Mouse (Mus musculus) liver, embryonic 14.5 days (tissue): ENCODE data around the gene Myl3. TPM values are rescaled to one million over a fixed set of nuclear protein-coding genes. Genes with fewer than 3 reads are reported as not detected.

Experiments
- ATAC-seq: fragments of 200-750 bp; cut with Nextera tagmentation; 2 replicates; pipeline ENCODE4 v1.8.0; 2017; ENCODE audit warnings: moderate number of reproducible peaks, mild to moderate bottlenecking, moderate library complexity; ENCODE audit not compliant: insufficient read depth
- DNase-seq, 3 experiments: peaks; one replicate each; pipeline ENCODE4 v3.0.0-alpha.2; 2012 to 2013; ENCODE audit warnings: low read depth in 3 of 3, low spot score in 3 of 3
- H3K27ac ChIP-seq: fragments of 300-500 bp; sonication (generic); 2 replicates; pipeline ENCODE4 v1.5.1; 2014; ENCODE audit warnings: moderate library complexity, mild to moderate bottlenecking, control low read depth, inconsistent platforms
- H3K27me3 ChIP-seq: fragments of 300-500 bp; sonication (generic); 2 replicates; pipeline ENCODE4 v1.6.1; 2014; ENCODE audit warnings: mild to moderate bottlenecking, low read length, moderate library complexity; ENCODE audit not compliant: control insufficient read depth, insufficient read depth
- H3K36me3 ChIP-seq: fragments of 300-500 bp; sonication (generic); replicated peaks from 2 replicates; pipeline ENCODE4 v1.6.1; 2014; ENCODE audit warnings: low read depth; ENCODE audit not compliant: control insufficient read depth, insufficient read depth
- H3K4me1 ChIP-seq, 2 experiments: fragments of 200-500 bp in 1 of 2; fragments of 300-500 bp in 1 of 2; sonication (generic) in 1 of 2; replicated peaks; 2 replicates each; pipeline ENCODE4 v1.6.1; 2012 to 2014; ENCODE audit warnings: antibody characterized with exemption in 1 of 2, inconsistent platforms in 1 of 2, low read length in 1 of 2; ENCODE audit not compliant: control insufficient read depth in 2 of 2, insufficient read depth in 2 of 2
- H3K4me2 ChIP-seq: fragments of 300-500 bp; sonication (generic); 2 replicates; pipeline ENCODE4 v1.6.1; 2014; ENCODE audit warnings: low read depth, mild to moderate bottlenecking, control low read depth, moderate library complexity
- H3K4me3 ChIP-seq, 2 experiments: fragments of 200-500 bp in 1 of 2; fragments of 300-500 bp in 1 of 2; sonication (generic) in 1 of 2; 2 replicates each; pipeline ENCODE4 v1.5.1; 2012 to 2014; ENCODE audit warnings: low read depth in 2 of 2, low read length in 2 of 2, mild to moderate bottlenecking in 2 of 2, control low read depth in 1 of 2, inconsistent platforms in 1 of 2, moderate library complexity in 1 of 2; ENCODE audit not compliant: insufficient read depth in 1 of 2
- H3K9ac ChIP-seq: fragments of 300-500 bp; sonication (generic); replicated peaks from 2 replicates; pipeline ENCODE4 v1.6.1; 2014; ENCODE audit warnings: mild to moderate bottlenecking, control low read depth, moderate library complexity
- H3K9me3 ChIP-seq: fragments of 300-500 bp; sonication (generic); 2 replicates; pipeline ENCODE4 v1.6.1; 2016; ENCODE audit warnings: low read length, mixed read lengths; ENCODE audit not compliant: control insufficient read depth
- CTCF ChIP-seq: IDR thresholded peaks from 2 replicates; pipeline ENCODE4 v1.5.1; 2016; ENCODE audit warnings: antibody characterized with exemption, low read depth, control low read depth
- EP300 ChIP-seq: IDR thresholded peaks from 2 replicates; pipeline ENCODE4 v1.6.1; 2016; ENCODE audit warnings: antibody characterized with exemption, low read depth
- WGBS: fragments of 180-500 bp; shearing (Covaris S2); extraction: QIAGEN DNeasy Blood & Tissue Kit; methylation state at CpG from one replicate; pipeline ENCODE4 v1.1.7; 2014; ENCODE audit not compliant: insufficient replicate concordance; 5-methylcytosine and 5-hydroxymethylcytosine counted together
- polyA plus RNA-seq, 2 experiments: library from polyadenylated mRNA; depleted of rRNA in 1 of 2; stranded (reverse) in 1 of 2; unstranded in 1 of 2; fragments of >200 nt; fragmentation: Nextera tagmentation in 1 of 2; extraction: Ambion mirVana in 1 of 2; gene quantifications; 2 replicates each; pipeline versions ENCODE4 v1.2.1 to v1.2.3; 2012 to 2014

Gene Myl3
- polyA plus RNA-seq, 2 experiments = 0.18 TPM; not detected in 1

DNA sequence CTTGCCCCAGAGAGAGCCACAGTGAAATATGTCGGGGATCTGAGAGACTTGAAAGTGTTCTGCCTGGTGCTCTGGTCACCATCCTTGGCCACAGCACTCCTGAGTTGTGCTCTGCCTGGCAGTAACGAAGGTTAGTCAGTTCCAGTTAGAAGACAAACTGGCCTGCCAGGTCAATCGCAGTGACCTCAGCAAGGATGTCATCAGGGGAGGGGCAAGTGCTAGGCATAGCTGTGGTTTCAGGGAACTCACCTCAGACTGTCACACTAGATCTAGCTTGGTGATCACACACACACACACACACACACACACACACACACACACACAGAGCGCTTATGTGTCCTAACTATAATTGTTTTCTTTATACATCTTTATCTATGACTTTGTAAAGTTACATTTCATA is 61.6 kb downstream of the Myl3 start:
- ATAC-seq (no peak), DNase-seq (no peak)
- no peaks in the 10 kb centered on the region for H3K27me3 ChIP-seq
- no peak overlapping the region for H3K27ac ChIP-seq
- H3K4me1 ChIP-seq = no peaks in the 10 kb centered on the region
- WGBS = 47% methylated on average over 4 of the region's 4 CpGs
- no peaks in the 10 kb centered on the region for H3K9me3 ChIP-seq
- no peaks in the 10 kb centered on the region for H3K36me3 ChIP-seq
- no peak for TF ChIP-seq EP300
- TF ChIP-seq CTCF = no peak
- no peak overlapping the region for H3K9ac ChIP-seq
- no peak overlapping the region for H3K4me2 ChIP-seq
- no peak overlapping the region for H3K4me3 ChIP-seq

- Histone ChIP-seq H3K4me3 (no peak overlapping the region), H3K27ac (no peak overlapping the region), H3K9me3 (no peaks in the 10 kb centered on the region), H3K36me3 (no peaks in the 10 kb centered on the region), H3K4me1 (no peaks in the 10 kb centered on the region), H3K27me3 (no peaks in the 10 kb centered on the region), H3K9ac (no peak overlapping the region), H3K4me2 (no peak overlapping the region)
- no peak for TF ChIP-seq EP300
- no peak for TF ChIP-seq CTCF
- WGBS = 65% methylated on average over 4 of the region's 4 CpGs
- no peak for ATAC-seq
- DNase-seq = no peak
These were observed 68.4 kb downstream of the Myl3 start for GRCm38 (mm10) chr9:110810051-110810450.

DNA sequence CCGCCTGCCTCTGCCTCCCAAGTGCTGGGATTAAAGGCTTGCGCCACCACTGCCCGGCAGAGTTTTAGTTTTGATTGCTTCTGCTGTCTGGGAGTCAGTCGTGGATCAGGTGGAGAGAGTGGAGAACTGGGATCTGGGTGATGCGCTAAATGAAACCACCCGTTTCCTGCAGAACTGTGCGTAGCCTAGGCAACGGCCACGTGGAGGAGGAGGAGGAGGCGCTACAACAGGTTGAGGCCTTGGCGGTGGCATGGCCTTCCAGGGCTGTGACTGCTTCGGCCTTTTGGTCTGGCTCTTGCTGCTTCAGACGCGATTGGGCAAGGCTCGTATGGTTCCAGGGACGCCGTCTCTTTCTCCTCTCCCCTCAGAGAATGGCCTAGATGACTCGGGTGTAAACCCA is 72.1 kb downstream of the Myl3 start, which contains the start of gene Prss44:
Gene Prss44, plus strand, starts transcription at position 206 of the 400 bp plus-strand sequence.
- ATAC-seq = no peak
- Histone ChIP-seq H3K4me1 (no peaks in the 10 kb centered on the region), H3K27me3 (no peaks in the 10 kb centered on the region), H3K9ac (no peak within 1 kb of the TSS), H3K9me3 (no peaks in the 10 kb centered on the region), H3K4me2 (no peak within 1 kb of the TSS), H3K4me3 (no peak within 1 kb of the TSS), H3K36me3 (no peaks in the 10 kb centered on the region), H3K27ac (no peak within 1 kb of the TSS)
- no peak for DNase-seq
- TF ChIP-seq EP300 (no peak), CTCF (no peak)
- WGBS = 43% methylated on average over 18 of the region's 18 CpGs

Other genes starting within 250 kb of the Myl3 start
- gene Setd2, start 209.3 kb upstream of the Myl3 start, polyA plus RNA-seq (2012; rRNA removed) = 21.4 and 25.0 TPM in 2 replicates
- gene Setd2, start 209.3 kb upstream of the Myl3 start, polyA plus RNA-seq (2014; fragmentation: Nextera tagmentation; extraction: Ambion mirVana) = 12.4 and 14.2 TPM in 2 replicates
- gene Nradd, start 117.4 kb upstream of the Myl3 start, polyA plus RNA-seq (2012; rRNA removed) = 1.4 and 1.5 TPM in 2 replicates
- 0.67 and 0.75 TPM in 2 replicates for gene Nradd, start 117.4 kb upstream of the Myl3 start, polyA plus RNA-seq (2014; fragmentation: Nextera tagmentation; extraction: Ambion mirVana)
- 4.2 and 4.3 TPM in 2 replicates for gene Nbeal2, start 87.7 kb upstream of the Myl3 start, polyA plus RNA-seq (2012; rRNA removed)
- gene Nbeal2, start 87.7 kb upstream of the Myl3 start, polyA plus RNA-seq (2014; fragmentation: Nextera tagmentation; extraction: Ambion mirVana) = 1.6 TPM in 2 replicates
- 42.3 and 64.5 TPM in 2 replicates for gene Ccdc12, start 85.4 kb upstream of the Myl3 start, polyA plus RNA-seq (2012; rRNA removed)
- 60.4 and 66.0 TPM in 2 replicates for gene Ccdc12, start 85.4 kb upstream of the Myl3 start, polyA plus RNA-seq (2014; fragmentation: Nextera tagmentation; extraction: Ambion mirVana)
- 3.4 and 3.8 TPM in 2 replicates for gene Pth1r, start 5.3 kb downstream of the Myl3 start, polyA plus RNA-seq (2012; rRNA removed)
- 2.0 and 2.4 TPM in 2 replicates for gene Pth1r, start 5.3 kb downstream of the Myl3 start, polyA plus RNA-seq (2014; fragmentation: Nextera tagmentation; extraction: Ambion mirVana)
- gene Prss42, start 56.3 kb downstream of the Myl3 start, polyA plus RNA-seq (2012; rRNA removed) = 0.02 TPM in 1 of 2 replicates, not detected in the other
- not detected in 2 replicates for gene Prss42, start 56.3 kb downstream of the Myl3 start, polyA plus RNA-seq (2014; fragmentation: Nextera tagmentation; extraction: Ambion mirVana)
- gene Prss44, start 72.1 kb downstream of the Myl3 start, polyA plus RNA-seq (2012; rRNA removed) = not detected in 2 replicates
- gene Prss44, start 72.1 kb downstream of the Myl3 start, polyA plus RNA-seq (2014; fragmentation: Nextera tagmentation; extraction: Ambion mirVana) = not detected in 2 replicates
- gene Prss43, start 84.8 kb downstream of the Myl3 start, polyA plus RNA-seq (2012; rRNA removed) = not detected in 2 replicates
- gene Prss43, start 84.8 kb downstream of the Myl3 start, polyA plus RNA-seq (2014; fragmentation: Nextera tagmentation; extraction: Ambion mirVana) = not detected in 2 replicates
- gene Prss45, start 92.7 kb downstream of the Myl3 start, polyA plus RNA-seq (2012; rRNA removed) = not detected in 2 replicates
- gene Prss45, start 92.7 kb downstream of the Myl3 start, polyA plus RNA-seq (2014; fragmentation: Nextera tagmentation; extraction: Ambion mirVana) = not detected in 2 replicates
- gene Prss46, start 102.6 kb downstream of the Myl3 start, polyA plus RNA-seq (2012; rRNA removed) = not detected in 2 replicates
- gene Prss46, start 102.6 kb downstream of the Myl3 start, polyA plus RNA-seq (2014; fragmentation: Nextera tagmentation; extraction: Ambion mirVana) = not detected in 2 replicates
- 7.4 and 7.9 TPM in 2 replicates for gene Prss50, start 116.1 kb downstream of the Myl3 start, polyA plus RNA-seq (2012; rRNA removed)
- 14.9 and 19.3 TPM in 2 replicates for gene Prss50, start 116.1 kb downstream of the Myl3 start, polyA plus RNA-seq (2014; fragmentation: Nextera tagmentation; extraction: Ambion mirVana)
- gene Als2cl, start 138.0 kb downstream of the Myl3 start, polyA plus RNA-seq (2012; rRNA removed) = 2.9 and 3.3 TPM in 2 replicates
- 1.1 and 1.3 TPM in 2 replicates for gene Als2cl, start 138.0 kb downstream of the Myl3 start, polyA plus RNA-seq (2014; fragmentation: Nextera tagmentation; extraction: Ambion mirVana)
- gene Tmie, start 138.3 kb downstream of the Myl3 start, polyA plus RNA-seq (2012; rRNA removed) = 0.62 and 0.97 TPM in 2 replicates
- 0.94 and 1.1 TPM in 2 replicates for gene Tmie, start 138.3 kb downstream of the Myl3 start, polyA plus RNA-seq (2014; fragmentation: Nextera tagmentation; extraction: Ambion mirVana)
- gene Fam240a, start 175.0 kb downstream of the Myl3 start, polyA plus RNA-seq (2012; rRNA removed) = not detected in 2 replicates
- not detected in 2 replicates for gene Fam240a, start 175.0 kb downstream of the Myl3 start, polyA plus RNA-seq (2014; fragmentation: Nextera tagmentation; extraction: Ambion mirVana)
- gene Tdgf1, start 204.3 kb downstream of the Myl3 start, polyA plus RNA-seq (2012; rRNA removed) = not detected in 2 replicates
- not detected in 2 replicates for gene Tdgf1, start 204.3 kb downstream of the Myl3 start, polyA plus RNA-seq (2014; fragmentation: Nextera tagmentation; extraction: Ambion mirVana)
- gene Lrrc2, start 209.7 kb downstream of the Myl3 start, polyA plus RNA-seq (2012; rRNA removed) = 0.02 and 0.09 TPM in 2 replicates
- 0.10 and 0.29 TPM in 2 replicates for gene Lrrc2, start 209.7 kb downstream of the Myl3 start, polyA plus RNA-seq (2014; fragmentation: Nextera tagmentation; extraction: Ambion mirVana)
- 26.0 and 34.3 TPM in 2 replicates for gene Rtp3, start 248.7 kb downstream of the Myl3 start, polyA plus RNA-seq (2012; rRNA removed)
- gene Rtp3, start 248.7 kb downstream of the Myl3 start, polyA plus RNA-seq (2014; fragmentation: Nextera tagmentation; extraction: Ambion mirVana) = 15.6 and 21.7 TPM in 2 replicates